Mouse (Mus musculus) stomach, embryonic 14.5 days (tissue): ENCODE data around the gene Gm3095. TPM values are rescaled to one million over a fixed set of nuclear protein-coding genes. Genes with fewer than 3 reads are reported as not detected.
"Not testable (repeated sequence)": the region's sequence is repeated elsewhere in the genome, so short reads cannot be mapped to it uniquely, and the experiment has no call there.

Experiments used
- ATAC-seq: fragments of 200-750 bp; cut with Nextera tagmentation; 2 replicates; pipeline ENCODE4 v1.8.0; 2017; ENCODE audit warnings: low read depth, moderate TSS enrichment; ENCODE audit not compliant: insufficient number of reproducible peaks, insufficient read depth, low FRiP score
- H3K27ac ChIP-seq: fragments of 300-500 bp; sonication (generic); 2 replicates; pipeline ENCODE4 v1.5.1; 2014; ENCODE audit warnings: mild to moderate bottlenecking, low read length, moderate library complexity, mixed read lengths
- H3K27me3 ChIP-seq: fragments of 300-500 bp; sonication (generic); 2 replicates; pipeline ENCODE4 v1.6.1; 2014; ENCODE audit warnings: low read length, control low read depth, mixed read lengths; ENCODE audit not compliant: control insufficient read depth, insufficient read depth
- H3K36me3 ChIP-seq: fragments of 300-500 bp; sonication (generic); 2 replicates; pipeline ENCODE4 v1.6.1; 2014; ENCODE audit warnings: mild to moderate bottlenecking, control low read depth, low read length, moderate library complexity, mixed read lengths; ENCODE audit not compliant: control insufficient read depth, insufficient read depth
- H3K4me1 ChIP-seq: fragments of 300-500 bp; sonication (generic); 2 replicates; pipeline ENCODE4 v1.6.1; 2014; ENCODE audit warnings: low read length, control low read depth, mixed read lengths; ENCODE audit not compliant: control insufficient read depth, insufficient read depth
- H3K4me2 ChIP-seq: fragments of 300-500 bp; sonication (generic); replicated peaks from 2 replicates; pipeline ENCODE4 v1.6.1; 2014; ENCODE audit warnings: low read depth, low read length, control low read depth
- H3K4me3 ChIP-seq: fragments of 300-500 bp; sonication (generic); 2 replicates; pipeline ENCODE4 v1.5.1; 2014; ENCODE audit warnings: low read depth, low read length, control low read depth
- H3K9ac ChIP-seq: fragments of 300-500 bp; sonication (generic); replicated peaks from 2 replicates; pipeline ENCODE4 v1.6.1; 2014; ENCODE audit warnings: low read depth, mild to moderate bottlenecking, control low read depth, low read length, moderate library complexity, mixed read lengths
- H3K9me3 ChIP-seq: fragments of 300-500 bp; sonication (generic); 2 replicates; pipeline ENCODE4 v1.6.1; 2016; ENCODE audit warnings: low read depth, low read length, control low read depth; ENCODE audit not compliant: control insufficient read depth
- WGBS: fragments of 180-500 bp; shearing (Covaris S2); extraction: QIAGEN DNeasy Blood & Tissue Kit; methylation state at CpG from one replicate; pipeline ENCODE4 v1.1.7; 2014; 5-methylcytosine and 5-hydroxymethylcytosine counted together
- polyA plus RNA-seq: library from polyadenylated mRNA; unstranded; fragments of >200 nt; fragmentation: Nextera tagmentation; extraction: Ambion mirVana; gene quantifications from 2 replicates; pipeline ENCODE4 v1.2.1, GENCODE M21; 2014

Gene Gm3095
- not detected in 2 replicates for polyA plus RNA-seq

GRCm38 (mm10) chr14:3963247-3963646, at the start of gene Gm3095:
Gene Gm3095 (plus strand): TSS chr14:3963547.
- H3K27ac ChIP-seq, H3K9me3 ChIP-seq, H3K4me1 ChIP-seq, H3K4me2 ChIP-seq, H3K9ac ChIP-seq, H3K4me3 ChIP-seq, H3K27me3 ChIP-seq, H3K36me3 ChIP-seq, ATAC-seq: not testable (repeated sequence)
- WGBS = no CpG with 5 or more reads among the region's 2 CpGs

GRCm38 (mm10) chr14:3931456-3931855, 31.9 kb upstream of the Gm3095 start, which contains the start of gene Gm3029:
Gene Gm3029 (plus strand): TSS chr14:3931756.
- not testable (repeated sequence) for H3K27me3 ChIP-seq, H3K36me3 ChIP-seq, ATAC-seq, H3K9me3 ChIP-seq, H3K9ac ChIP-seq, H3K4me2 ChIP-seq, H3K27ac ChIP-seq, H3K4me1 ChIP-seq, H3K4me3 ChIP-seq
- WGBS = 40% methylated on average over 1 of the region's 2 CpGs

DNA sequence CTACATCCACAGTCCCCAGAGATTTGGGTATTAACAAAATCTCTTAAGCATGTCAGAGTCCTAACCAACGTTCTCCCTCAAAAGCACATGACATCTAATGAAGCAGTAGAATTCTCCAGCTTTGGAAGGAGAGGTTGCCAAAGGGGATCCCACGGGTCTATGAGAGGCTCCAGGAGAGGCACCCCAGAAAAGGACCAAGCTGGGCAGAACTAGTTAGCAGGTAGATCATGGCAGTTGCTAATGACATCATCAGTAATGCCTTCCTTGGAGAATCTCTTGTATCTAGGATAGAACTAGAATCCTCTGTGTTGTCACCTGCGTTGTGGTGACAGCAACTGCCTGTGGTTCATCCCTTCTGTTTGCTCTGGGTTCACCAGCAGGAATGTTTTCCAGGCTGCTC, 34.7 kb downstream of the Gm3095 start, which contains the start of gene Gm3099:
TSS of gene Gm3099 (plus strand) at position 301 of the 400 bp plus-strand sequence.
- not testable (repeated sequence) for H3K9me3 ChIP-seq, ATAC-seq, H3K9ac ChIP-seq, H3K36me3 ChIP-seq, H3K4me3 ChIP-seq, H3K4me1 ChIP-seq, H3K27ac ChIP-seq, H3K27me3 ChIP-seq, H3K4me2 ChIP-seq
- WGBS = 77% methylated on average over 1 of the region's 3 CpGs

Other genes starting within 250 kb of the Gm3095 start
- gene Gm3002, start 153.5 kb upstream of the Gm3095 start, polyA plus RNA-seq = 0.24 TPM in 1 of 2 replicates, not detected in the other
- gene Gm3033, start 117.3 kb upstream of the Gm3095 start, polyA plus RNA-seq = not detected in 2 replicates
- 0.23 TPM in 1 of 2 replicates, not detected in the other for gene Gm2916, start 79.4 kb upstream of the Gm3095 start, polyA plus RNA-seq
- gene Gm3029, start 31.8 kb upstream of the Gm3095 start, polyA plus RNA-seq = not detected in 2 replicates
- gene Gm3099, start 34.8 kb downstream of the Gm3095 start, polyA plus RNA-seq = not detected in 2 replicates
- 0.48 TPM in 2 replicates for gene Gm5796, start 60.4 kb downstream of the Gm3095 start, polyA plus RNA-seq
- not detected in 2 replicates for gene Gm3115, start 120.6 kb downstream of the Gm3095 start, polyA plus RNA-seq
- gene Gm8108, start 147.0 kb downstream of the Gm3095 start, polyA plus RNA-seq = 0.45 and 1.4 TPM in 2 replicates
- not detected in 2 replicates for gene Gm3127, start 201.5 kb downstream of the Gm3095 start, polyA plus RNA-seq
- gene Gm2974, start 219.0 kb downstream of the Gm3095 start, polyA plus RNA-seq = 0.21 and 0.35 TPM in 2 replicates